Mouse (Mus musculus): ENCODE data around the gene D930048N14Rik. TPM values are rescaled to one million over a fixed set of nuclear protein-coding genes. Genes with fewer than 3 reads are reported as not detected.
"Not testable (repeated sequence)": the region's sequence is repeated elsewhere in the genome, so short reads cannot be mapped to it uniquely, and the experiment has no call there.

D930048N14Rik gene
- polyA plus RNA-seq (2015; fragmentation: Nextera tagmentation; extraction: Ambion mirVana): 3.2 and 3.3 TPM in 2 replicates

- peak within 1 kb of the TSS; percentile 67 for H3K9ac ChIP-seq
- H3K4me2 ChIP-seq (replicated peaks): peak within 1 kb of the TSS; percentile 97
- under 1% methylated on average over 70 of the region's 70 CpGs for WGBS
- H3K4me3 ChIP-seq (replicated peaks): peak within 1 kb of the TSS; percentile 78
- H3K27ac ChIP-seq: peak within 1 kb of the TSS; percentile 90
- H3K27me3 ChIP-seq (replicated peaks): no peaks in the 10 kb centered on the region
- peaks cover 24% of the 10 kb centered on the region for H3K4me1 ChIP-seq (replicated peaks)
- peak; percentile 90 for ATAC-seq
- H3K36me3 ChIP-seq: no peaks in the 10 kb centered on the region
- no peaks in the 10 kb centered on the region for H3K9me3 ChIP-seq
Measured at GRCm38 (mm10) chr11:51650691-51651515, at the start of gene D930048N14Rik, which contains the start of gene N4bp3. Gene D930048N14Rik, plus strand, starts transcription at chr11:51650954. Gene N4bp3, minus strand, starts transcription at chr11:51650842.

DNA sequence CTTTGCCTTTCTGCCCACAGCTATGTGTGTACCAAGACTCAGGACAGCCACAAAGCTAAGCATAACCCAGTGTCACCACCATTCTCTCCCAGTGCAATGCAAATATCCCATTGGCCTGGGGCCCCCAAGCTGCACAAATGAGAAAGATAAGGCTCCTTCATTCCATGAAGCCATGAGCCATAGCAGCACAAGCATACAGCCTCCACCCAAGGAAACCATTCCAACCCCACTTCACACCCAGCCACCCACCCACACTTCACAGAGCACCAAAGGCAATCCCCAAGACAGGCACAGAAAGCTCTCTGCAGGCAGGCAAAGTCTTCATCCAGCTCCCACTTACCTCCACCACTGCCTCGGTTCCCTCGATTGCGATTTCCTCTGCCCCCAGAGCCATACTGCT lies 48.5 kb upstream of the D930048N14Rik start:
- 93% methylated on average over 3 of the region's 3 CpGs for WGBS
- Histone ChIP-seq H3K4me2 (replicated peaks) (no peak overlapping the region), H3K4me3 (replicated peaks) (no peak overlapping the region), H3K27ac (no peak overlapping the region), H3K36me3 (peaks cover 67% of the 10 kb centered on the region), H3K4me1 (replicated peaks) (peaks cover 18% of the 10 kb centered on the region), H3K27me3 (replicated peaks) (no peaks in the 10 kb centered on the region), H3K9me3 (no peaks in the 10 kb centered on the region), H3K9ac (no peak overlapping the region)
- ATAC-seq: no peak

DNA sequence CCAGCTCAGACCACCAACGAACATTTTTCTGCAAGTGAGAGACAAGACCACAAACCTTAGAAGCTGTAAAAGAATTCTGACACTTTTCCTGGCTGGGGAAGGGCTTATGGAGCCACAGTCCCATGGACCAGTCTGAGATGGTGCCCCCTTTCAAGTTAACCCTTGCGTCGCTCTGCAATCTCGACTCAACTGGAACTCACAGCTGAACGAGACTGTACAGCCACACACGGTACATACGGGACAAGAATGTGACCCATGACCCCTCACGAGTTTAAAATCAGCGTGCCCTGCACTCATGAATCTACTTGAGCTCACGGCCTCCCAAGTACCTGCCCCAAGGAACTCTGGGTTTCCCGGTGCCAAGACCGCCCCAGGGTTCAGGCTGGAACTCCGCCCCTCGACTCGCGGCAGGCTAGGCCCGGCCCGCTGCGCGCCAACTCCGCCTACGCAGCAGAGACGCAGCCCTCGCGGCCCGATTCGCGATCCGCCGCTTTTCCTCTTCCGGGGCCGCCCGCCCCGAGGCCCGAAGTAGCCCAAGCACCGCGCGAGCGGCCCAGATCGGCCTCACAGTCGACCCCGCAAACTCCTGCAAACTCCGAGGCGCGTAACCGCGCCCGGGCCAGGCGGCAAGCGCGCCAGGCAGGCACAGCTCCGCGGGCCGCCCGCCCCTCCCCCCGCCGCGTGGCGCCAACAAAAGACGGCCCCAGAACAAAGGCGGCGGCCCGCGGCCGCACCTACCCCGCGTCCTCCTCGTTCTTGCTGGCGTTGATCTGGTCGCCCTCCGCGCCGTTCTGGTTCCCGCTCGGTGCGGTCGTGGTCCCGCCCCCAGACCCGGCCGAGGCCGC lies 44.9 kb upstream of the D930048N14Rik start:
- Histone ChIP-seq H3K4me1 (replicated peaks) (peaks cover 25% of the 10 kb centered on the region), H3K4me2 (replicated peaks) (peak overlapping the region; percentile 72), H3K36me3 (peaks cover 38% of the 10 kb centered on the region), H3K9ac (peak overlapping the region; percentile 99), H3K27me3 (replicated peaks) (no peaks in the 10 kb centered on the region), H3K9me3 (no peaks in the 10 kb centered on the region), H3K4me3 (replicated peaks) (peak overlapping the region; percentile 95), H3K27ac (peak overlapping the region; percentile 92)
- ATAC-seq: peak; percentile 82
- WGBS: under 1% methylated on average over 81 of the region's 81 CpGs

GRCm38 (mm10) chr11:51606447-51607095 lies 44.2 kb upstream of the D930048N14Rik start, which contains the start of gene Hnrnpab:
Gene Hnrnpab, minus strand, starts transcription at chr11:51606847.
- peak; percentile 94 for ATAC-seq
- H3K27ac ChIP-seq: peak within 1 kb of the TSS; percentile 92
- H3K9ac ChIP-seq: peak within 1 kb of the TSS; percentile 99
- H3K4me1 ChIP-seq (replicated peaks): peaks cover 25% of the 10 kb centered on the region
- peak within 1 kb of the TSS; percentile 72 for H3K4me2 ChIP-seq (replicated peaks)
- peak within 1 kb of the TSS; percentile 95 for H3K4me3 ChIP-seq (replicated peaks)
- H3K36me3 ChIP-seq: peaks cover 30% of the 10 kb centered on the region
- WGBS: under 1% methylated on average over 66 of the region's 91 CpGs
- H3K9me3 ChIP-seq: no peaks in the 10 kb centered on the region
- no peaks in the 10 kb centered on the region for H3K27me3 ChIP-seq (replicated peaks)

GRCm38 (mm10) chr11:51607096-51607738 lies 43.5 kb upstream of the D930048N14Rik start:
- no peaks in the 10 kb centered on the region for H3K27me3 ChIP-seq (replicated peaks)
- WGBS: 6% methylated on average over 15 of the region's 15 CpGs
- H3K4me2 ChIP-seq (replicated peaks): peak overlapping the region; percentile 64
- H3K4me1 ChIP-seq (replicated peaks): peaks cover 18% of the 10 kb centered on the region
- peak overlapping the region; percentile 77 for H3K27ac ChIP-seq
- H3K9ac ChIP-seq: peak overlapping the region; percentile 56
- peaks cover 24% of the 10 kb centered on the region for H3K36me3 ChIP-seq
- peak overlapping the region; percentile 95 for H3K4me3 ChIP-seq (replicated peaks)
- no peaks in the 10 kb centered on the region for H3K9me3 ChIP-seq
- peak; percentile 55 for ATAC-seq

DNA sequence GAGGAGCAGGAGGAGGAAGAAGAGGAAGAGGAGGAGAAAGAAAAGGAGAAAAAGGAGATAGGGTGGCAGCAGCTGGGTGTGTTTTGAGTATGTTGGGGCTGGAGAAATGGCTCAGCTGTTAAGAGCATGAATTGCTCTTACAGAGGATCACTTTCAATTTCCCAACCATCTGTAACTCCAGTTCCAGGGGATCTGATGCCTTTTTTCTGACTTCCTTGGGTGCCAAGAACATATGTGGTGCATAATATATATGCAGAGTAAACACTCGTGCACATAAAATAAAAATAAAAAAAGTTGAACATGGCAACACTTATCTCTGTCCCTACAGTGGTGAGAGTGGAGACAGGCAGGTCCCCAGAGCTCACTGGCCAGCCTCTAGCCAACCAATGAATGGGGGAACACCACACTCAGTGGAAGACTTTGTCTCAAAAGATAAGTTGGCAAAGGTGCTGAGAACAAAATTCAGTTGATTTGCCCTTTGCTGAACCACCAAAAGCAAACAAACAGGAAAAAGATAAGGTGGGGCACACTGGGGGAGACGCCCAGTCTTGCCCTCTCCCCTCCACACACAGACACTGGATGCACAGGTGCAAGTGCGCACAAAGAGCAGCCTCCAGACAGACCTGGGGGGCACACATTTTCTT lies 41.4 kb upstream of the D930048N14Rik start:
- Histone ChIP-seq H3K9ac (no peak overlapping the region), H3K4me2 (replicated peaks) (no peak overlapping the region), H3K27ac (no peak overlapping the region), H3K36me3 (peaks cover 4% of the 10 kb centered on the region), H3K4me3 (replicated peaks) (no peak overlapping the region), H3K27me3 (replicated peaks) (no peaks in the 10 kb centered on the region), H3K9me3 (no peaks in the 10 kb centered on the region), H3K4me1 (replicated peaks) (peaks cover 14% of the 10 kb centered on the region)
- no peak for ATAC-seq
- 73% methylated on average over 3 of the region's 3 CpGs for WGBS

DNA sequence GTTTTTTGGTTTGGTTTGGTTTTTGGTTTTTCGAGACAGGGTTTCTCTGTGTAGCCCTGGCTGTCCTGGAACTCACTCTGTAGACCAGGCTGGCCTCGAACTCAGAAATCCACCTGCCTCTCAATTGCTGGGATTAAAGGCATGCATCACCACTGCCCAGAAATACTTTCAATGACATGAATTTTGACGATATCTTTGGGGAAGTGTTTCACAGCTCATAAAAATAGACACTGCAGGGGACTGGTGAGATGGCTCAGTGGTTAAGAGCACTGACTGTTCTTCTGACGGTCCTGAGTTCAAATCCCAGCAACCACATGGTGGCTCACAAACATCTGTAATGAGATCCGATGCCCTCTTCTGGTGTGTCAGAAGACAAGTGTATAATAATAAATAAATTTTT lies 40.8 kb upstream of the D930048N14Rik start:
- H3K4me3 ChIP-seq (replicated peaks); H3K36me3 ChIP-seq; H3K27ac ChIP-seq; H3K9ac ChIP-seq; H3K27me3 ChIP-seq (replicated peaks); ATAC-seq; H3K9me3 ChIP-seq; H3K4me2 ChIP-seq (replicated peaks): not testable (repeated sequence)
- 76% methylated on average over 5 of the region's 5 CpGs for WGBS
- H3K4me1 ChIP-seq (replicated peaks): peaks cover 16% of the 10 kb centered on the region

- WGBS: 75% methylated on average over 8 of the region's 8 CpGs
- no peak for ATAC-seq
- Histone ChIP-seq H3K9ac (no peak overlapping the region), H3K27ac (peak overlapping the region; percentile 85; the same call in 1 of the 2 replicates), H3K9me3 (no peaks in the 10 kb centered on the region), H3K4me1 (replicated peaks) (peaks cover 13% of the 10 kb centered on the region), H3K27me3 (replicated peaks) (no peaks in the 10 kb centered on the region), H3K4me2 (replicated peaks) (no peak overlapping the region), H3K4me3 (replicated peaks) (no peak overlapping the region), H3K36me3 (no peaks in the 10 kb centered on the region)
Measured at GRCm38 (mm10) chr11:51614256-51614655, 36.5 kb upstream of the D930048N14Rik start.

GRCm38 (mm10) chr11:51615129-51615528 lies 35.6 kb upstream of the D930048N14Rik start:
- no peaks in the 10 kb centered on the region for H3K27me3 ChIP-seq (replicated peaks)
- peak; percentile 61 for ATAC-seq
- peak overlapping the region; percentile 29 for H3K4me3 ChIP-seq (replicated peaks)
- H3K4me2 ChIP-seq (replicated peaks): peak overlapping the region; percentile 67
- H3K9me3 ChIP-seq: no peaks in the 10 kb centered on the region
- peaks cover 9% of the 10 kb centered on the region for H3K4me1 ChIP-seq (replicated peaks)
- H3K9ac ChIP-seq: peak overlapping the region; percentile 40
- 24% methylated on average over 7 of the region's 7 CpGs for WGBS
- no peaks in the 10 kb centered on the region for H3K36me3 ChIP-seq
- peak overlapping the region; percentile 85 for H3K27ac ChIP-seq

- peak overlapping the region; percentile 85 for H3K27ac ChIP-seq
- H3K9me3 ChIP-seq: no peaks in the 10 kb centered on the region
- 1% methylated on average over 14 of the region's 14 CpGs for WGBS
- H3K9ac ChIP-seq: peak overlapping the region; percentile 40
- peak overlapping the region; percentile 29 for H3K4me3 ChIP-seq (replicated peaks)
- H3K4me1 ChIP-seq (replicated peaks): peaks cover 13% of the 10 kb centered on the region
- peak; percentile 86 for ATAC-seq
- no peaks in the 10 kb centered on the region for H3K27me3 ChIP-seq (replicated peaks)
- peak overlapping the region; percentile 67 for H3K4me2 ChIP-seq (replicated peaks)
- no peaks in the 10 kb centered on the region for H3K36me3 ChIP-seq
Measured at GRCm38 (mm10) chr11:51615601-51616000, 35.2 kb upstream of the D930048N14Rik start.

GRCm38 (mm10) chr11:51616113-51616512 lies 34.6 kb upstream of the D930048N14Rik start:
- H3K36me3 ChIP-seq; ATAC-seq; H3K27me3 ChIP-seq (replicated peaks); H3K9ac ChIP-seq; H3K9me3 ChIP-seq: not testable (repeated sequence)
- peaks cover 15% of the 10 kb centered on the region for H3K4me1 ChIP-seq (replicated peaks)
- H3K4me3 ChIP-seq (replicated peaks): peak overlapping the region; percentile 29; the same call in 1 of the 2 replicates
- whole genome bisulfite sequencing: 88% methylated on average over 7 of the region's 7 CpGs
- H3K4me2 ChIP-seq (replicated peaks): peak overlapping the region; percentile 67
- H3K27ac ChIP-seq: peak overlapping the region; percentile 85

Measured in intestine, embryonic 15.5 days (tissue).